Mouse (Mus musculus): ENCODE measurements at regions not wholly inside any gene's neighbourhood (a gene's known extent, or its start where the extent isn't known, plus 50 kb on each side); places are given as distances from the start of the nearest gene placed in this dataset.

- no peak for TF ChIP-seq CTCF (IDR thresholded peaks at IDR 0.05; ENCODE audit: low read depth)
- no peak for TF ChIP-seq EP300 (IDR thresholded peaks at IDR 0.05; ENCODE audit: low read depth)
Measured at GRCm38 (mm10) chr12:73428171-73428570, 118.0 kb downstream of the Tmem30b start.
